Mouse (Mus musculus) thymus, postnatal 10 days (tissue): ENCODE measurements around the gene Ptprk.
A peak's percentile ranks its signal among the peaks of the same experiment; 100 is the strongest.

ENCODE experiments used
- DNase-seq, 2 experiments: peaks; one replicate each; pipeline ENCODE4 v3.0.0; 2021; ENCODE audit warnings: low spot score in 2 of 2

Gene Ptprk

DNA sequence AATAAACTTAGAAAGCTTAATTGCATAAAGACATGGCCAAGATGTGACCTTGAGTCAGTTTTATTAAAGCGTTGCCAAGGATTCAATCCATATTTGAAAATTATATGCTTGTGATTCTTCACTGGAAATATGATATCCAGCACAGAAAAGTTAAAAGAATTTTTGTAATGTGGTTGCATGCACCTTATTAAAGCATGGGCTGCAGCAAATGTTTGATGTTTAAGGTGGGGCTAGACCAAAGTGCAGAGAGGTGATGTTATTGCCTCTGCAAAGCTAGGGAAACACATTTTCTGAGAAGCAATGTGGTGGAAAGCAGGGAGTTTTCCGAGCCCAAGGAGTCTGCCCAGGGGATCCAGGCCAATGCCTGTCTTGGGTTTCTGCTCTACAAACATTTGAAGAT is 334.4 kb downstream of the Ptprk start:
- DNase-seq = no peak

DNA sequence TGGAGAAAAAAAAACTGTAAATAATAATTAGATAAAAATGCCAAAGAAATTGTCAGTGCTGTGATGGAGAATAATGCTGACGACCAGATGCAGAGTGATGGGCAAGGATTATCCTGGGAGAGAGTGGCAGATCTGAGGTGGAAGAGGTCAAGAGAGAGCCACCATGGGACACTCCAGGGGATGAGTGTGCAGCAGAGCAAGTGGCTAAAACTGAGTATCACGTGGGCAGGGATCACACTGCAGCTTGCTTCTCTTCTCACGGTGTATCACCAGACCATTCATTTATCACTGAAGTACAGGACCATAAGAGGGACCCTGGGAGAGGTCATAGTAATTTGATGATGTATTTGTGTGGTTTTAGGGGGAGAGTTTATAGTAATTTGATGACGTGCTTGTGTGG is 340.2 kb downstream of the Ptprk start:
- DNase-seq = no peak

DNA sequence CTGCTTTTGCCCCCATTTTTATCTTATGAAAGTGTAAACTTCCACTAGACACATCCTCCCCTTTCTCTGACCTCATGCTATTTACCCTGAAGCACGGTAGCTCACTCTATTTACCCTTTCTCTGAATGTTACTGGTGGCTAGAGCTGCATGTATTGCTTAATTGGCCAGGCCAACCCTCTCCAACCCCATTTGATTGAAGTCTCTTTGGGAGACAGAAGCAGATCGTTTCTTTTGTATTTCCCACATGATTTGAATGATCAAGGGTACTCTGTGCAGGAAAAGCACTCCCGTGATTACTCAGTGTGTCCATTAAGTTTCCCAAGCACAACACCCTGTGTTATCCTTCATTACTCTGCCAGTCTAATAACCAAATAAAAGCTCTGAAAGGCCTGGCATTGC is 348.0 kb downstream of the Ptprk start:
- no peak for DNase-seq

- DNase-seq = no peak
Measured at GRCm38 (mm10) chr10:28425371-28425770, 350.8 kb downstream of the Ptprk start.

DNA sequence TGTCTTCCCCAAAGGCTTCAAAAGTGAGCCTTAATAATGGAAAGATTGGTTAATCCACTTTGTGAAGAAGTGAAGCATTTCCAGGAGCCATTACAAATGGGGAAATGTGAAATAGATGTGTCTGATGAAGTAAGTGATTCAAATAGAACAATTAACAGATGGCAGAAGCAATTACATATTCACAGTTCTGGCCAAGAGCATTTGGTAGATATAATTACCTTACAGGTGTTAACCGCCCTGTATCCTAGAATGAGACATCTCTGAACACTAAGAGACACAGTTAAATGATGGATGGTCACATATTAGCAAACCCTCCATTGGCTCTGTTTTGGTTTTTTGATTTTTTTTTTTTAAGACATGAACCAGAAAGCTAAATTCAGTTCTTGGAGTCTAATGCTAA is 361.5 kb downstream of the Ptprk start:
- no peak for DNase-seq

GRCm38 (mm10) chr10:28449853-28450252 is 375.2 kb downstream of the Ptprk start:
- DNase-seq = no peak

DNA sequence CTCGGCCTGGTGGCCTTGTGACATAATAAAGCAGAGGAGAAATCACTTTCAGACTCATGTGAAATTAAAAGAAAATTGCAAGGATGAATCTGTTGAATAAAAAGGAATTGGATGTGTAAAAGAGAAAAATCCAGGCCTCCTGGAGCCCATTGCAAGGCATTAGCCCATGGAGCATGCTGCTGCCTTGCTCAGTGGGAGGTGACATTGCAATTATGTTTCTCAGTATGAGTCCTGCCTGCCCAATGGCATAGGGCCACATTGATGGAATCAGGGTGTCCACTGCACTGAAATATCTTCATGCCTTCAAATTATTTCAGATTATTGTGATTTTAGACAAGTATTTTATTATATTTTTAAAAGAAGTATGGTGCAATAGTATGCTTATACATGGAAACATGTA is 376.0 kb downstream of the Ptprk start:
- no peak for DNase-seq

GRCm38 (mm10) chr10:28458027-28458426 is 383.4 kb downstream of the Ptprk start:
- no peak for DNase-seq

GRCm38 (mm10) chr10:28459963-28460362 is 385.3 kb downstream of the Ptprk start:
- DNase-seq = no peak

GRCm38 (mm10) chr10:28463706-28464105 is 389.1 kb downstream of the Ptprk start:
- no peak for DNase-seq

- no peak for DNase-seq
Measured at GRCm38 (mm10) chr10:28464766-28465548, 390.3 kb downstream of the Ptprk start.

DNA sequence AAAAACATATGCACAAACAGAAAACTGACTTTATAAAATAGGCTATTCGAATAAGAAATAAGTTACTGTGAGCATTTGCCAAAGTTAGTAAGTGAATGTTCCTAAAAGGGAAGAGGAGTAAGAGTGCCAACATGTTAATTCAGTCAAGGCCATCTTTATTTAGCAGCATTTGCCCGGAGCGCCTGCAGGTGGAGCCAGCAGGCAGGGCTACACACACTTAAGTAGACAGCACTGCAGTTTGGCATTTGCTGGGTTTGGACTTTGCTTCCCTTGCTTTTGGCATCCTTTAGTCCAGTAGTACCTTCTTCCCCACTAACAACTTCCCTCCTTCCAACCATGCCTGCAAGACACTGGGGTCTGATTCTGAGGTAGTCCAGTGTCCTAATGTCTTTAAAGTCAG is 411.0 kb downstream of the Ptprk start:
- DNase-seq = peak; percentile 67 to 75

DNA sequence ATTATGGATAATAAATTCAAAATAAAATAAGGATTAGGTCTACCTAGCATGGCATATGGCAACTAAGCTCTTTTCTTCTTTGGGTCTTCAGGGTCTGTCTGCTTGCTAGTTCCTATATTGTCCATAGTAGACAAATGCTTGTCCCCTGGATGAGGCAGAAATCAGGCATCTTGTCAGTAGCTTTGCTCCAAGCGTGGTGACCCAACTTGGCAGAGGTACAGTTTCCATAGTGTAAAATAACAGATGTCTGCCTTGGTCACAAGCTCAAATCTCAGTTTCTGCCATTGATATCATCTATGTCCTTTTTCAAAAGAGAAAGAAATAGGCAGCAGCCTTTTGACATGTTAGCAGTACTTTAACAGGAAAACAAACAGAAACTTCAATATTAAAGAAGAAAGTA is 416.4 kb downstream of the Ptprk start:
- no peak for DNase-seq

DNA sequence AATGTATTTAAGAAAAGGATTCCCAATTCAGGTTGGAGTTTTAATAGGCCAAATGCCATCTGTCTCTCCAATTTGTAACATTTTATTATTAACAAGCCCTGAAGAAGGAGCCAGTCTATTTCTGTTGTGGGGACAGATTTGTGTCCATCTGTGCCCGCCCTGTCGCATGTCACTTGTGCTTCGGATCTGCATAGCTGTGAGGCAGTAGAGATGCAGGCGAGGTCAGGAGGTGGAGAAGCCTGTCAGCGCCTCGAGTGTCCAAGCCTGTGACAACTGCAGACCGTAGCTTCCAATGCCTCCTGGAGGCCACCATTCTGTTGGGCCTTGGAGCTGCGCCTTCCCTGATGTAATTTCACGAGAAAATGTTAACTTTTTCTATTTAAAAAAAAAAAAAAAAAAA is 417.6 kb downstream of the Ptprk start:
- no peak for DNase-seq

GRCm38 (mm10) chr10:28492870-28493269 is 418.2 kb downstream of the Ptprk start:
- DNase-seq = no peak

DNA sequence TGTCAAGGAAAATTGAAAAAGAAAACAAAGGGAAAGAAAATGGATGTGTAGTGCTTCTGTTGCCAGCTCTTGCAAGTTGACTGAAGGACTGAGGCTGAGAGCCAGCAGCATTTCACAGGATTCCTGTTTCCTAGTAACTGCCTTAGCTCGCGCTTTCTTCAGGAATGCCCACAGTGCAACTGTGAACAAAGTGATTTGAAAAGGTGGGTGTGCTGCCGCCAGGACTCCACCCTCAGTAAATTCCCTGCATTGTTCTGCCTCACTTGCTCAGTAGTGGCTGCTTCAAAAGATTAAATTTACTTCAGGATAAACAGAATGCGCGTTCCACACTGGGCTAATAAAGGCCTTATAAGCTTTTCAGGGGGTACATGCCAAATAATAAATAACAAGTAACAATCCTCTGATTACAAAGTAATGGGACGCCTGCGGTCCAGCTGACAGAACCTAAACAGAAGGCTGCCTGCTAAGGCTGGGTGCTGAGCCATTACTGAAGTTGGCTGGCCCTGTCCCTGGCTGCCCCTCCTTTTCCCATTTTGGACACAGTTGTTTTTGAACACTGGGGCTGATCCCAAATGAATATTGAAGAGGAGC is 418.7 kb downstream of the Ptprk start:
- no peak for DNase-seq

DNA sequence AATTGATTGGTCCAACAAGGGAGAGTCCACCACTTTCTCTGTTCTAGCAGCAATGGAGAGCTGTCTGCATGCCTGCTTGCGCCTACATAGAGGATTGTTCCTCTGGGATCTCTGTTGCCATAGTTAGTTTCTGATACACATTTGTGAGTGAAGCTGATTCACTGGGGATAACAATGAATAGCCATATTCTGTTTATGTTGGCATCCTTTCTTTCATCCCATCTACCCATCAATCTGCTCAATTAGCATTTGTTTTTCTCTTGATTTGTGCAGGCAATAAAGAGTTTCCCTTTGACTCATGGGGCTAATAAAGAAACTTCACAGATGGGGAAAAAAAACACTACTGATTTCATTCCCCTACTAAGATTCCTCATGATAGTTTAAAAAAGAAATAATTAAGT is 423.2 kb downstream of the Ptprk start:
- no peak for DNase-seq

GRCm38 (mm10) chr10:28498504-28498903 is 423.9 kb downstream of the Ptprk start:
- DNase-seq = no peak

GRCm38 (mm10) chr10:28513601-28514000 is 439.0 kb downstream of the Ptprk start:
- peak; percentile 77 to 84 for DNase-seq

DNA sequence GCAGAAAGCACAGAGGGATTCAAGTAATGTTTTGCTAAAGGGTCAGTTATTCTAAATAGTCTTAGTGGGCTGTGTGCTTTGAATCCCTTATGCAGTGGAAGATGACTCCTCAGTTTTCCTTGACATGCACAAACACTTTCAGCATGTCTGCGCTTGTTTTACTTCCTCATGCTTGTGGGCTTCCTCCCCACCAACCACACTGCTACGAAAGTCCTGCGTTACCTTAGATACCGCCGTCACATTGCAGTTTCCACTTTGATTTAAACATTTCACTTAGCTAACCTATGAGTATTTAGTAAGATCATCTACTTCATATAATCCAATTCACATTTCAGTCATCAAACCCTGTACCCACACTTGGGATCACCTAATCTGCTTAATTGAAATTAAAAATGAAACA is 441.5 kb downstream of the Ptprk start:
- peak in 1 of 2 experiments; percentile 46 for DNase-seq

DNA sequence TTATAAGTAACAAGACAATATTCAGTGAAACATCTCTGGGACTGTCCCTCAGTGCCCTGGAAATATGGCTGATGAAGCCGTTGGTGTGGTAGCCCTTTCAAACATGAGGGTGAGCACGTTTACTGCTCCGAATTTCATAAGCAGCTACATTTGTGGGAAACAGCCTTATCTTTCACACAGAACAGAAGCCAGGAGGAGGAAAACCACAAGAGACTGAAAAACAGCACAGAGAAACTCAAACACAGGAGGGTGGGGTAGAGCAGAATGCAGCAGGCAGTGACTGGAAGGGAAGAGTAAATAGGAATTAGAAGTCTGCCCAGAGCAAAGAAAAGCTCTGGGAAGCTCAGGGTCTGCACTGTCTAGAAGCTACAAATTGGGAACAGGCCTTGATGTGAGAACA is 443.7 kb downstream of the Ptprk start:
- peak; percentile 42 to 46 for DNase-seq

DNA sequence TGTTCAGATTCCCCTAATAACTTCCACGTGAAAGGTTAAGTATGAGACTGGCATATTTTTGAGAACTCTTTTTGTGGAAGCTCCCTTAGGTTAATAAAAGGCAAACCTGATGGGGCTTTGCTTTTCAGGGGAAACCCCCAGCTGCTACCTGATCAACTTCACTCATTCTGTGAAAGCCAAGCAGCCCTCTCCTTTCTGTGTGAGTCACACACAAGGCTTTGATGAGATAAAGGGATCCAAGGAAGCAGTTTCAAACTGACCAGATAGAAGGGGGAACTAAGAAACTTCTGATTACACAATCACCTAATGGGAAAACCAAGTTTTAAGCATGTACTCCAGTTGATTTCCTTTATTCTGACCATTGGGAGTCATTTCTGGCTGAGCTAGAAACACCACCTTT is 445.2 kb downstream of the Ptprk start:
- no peak for DNase-seq

DNA sequence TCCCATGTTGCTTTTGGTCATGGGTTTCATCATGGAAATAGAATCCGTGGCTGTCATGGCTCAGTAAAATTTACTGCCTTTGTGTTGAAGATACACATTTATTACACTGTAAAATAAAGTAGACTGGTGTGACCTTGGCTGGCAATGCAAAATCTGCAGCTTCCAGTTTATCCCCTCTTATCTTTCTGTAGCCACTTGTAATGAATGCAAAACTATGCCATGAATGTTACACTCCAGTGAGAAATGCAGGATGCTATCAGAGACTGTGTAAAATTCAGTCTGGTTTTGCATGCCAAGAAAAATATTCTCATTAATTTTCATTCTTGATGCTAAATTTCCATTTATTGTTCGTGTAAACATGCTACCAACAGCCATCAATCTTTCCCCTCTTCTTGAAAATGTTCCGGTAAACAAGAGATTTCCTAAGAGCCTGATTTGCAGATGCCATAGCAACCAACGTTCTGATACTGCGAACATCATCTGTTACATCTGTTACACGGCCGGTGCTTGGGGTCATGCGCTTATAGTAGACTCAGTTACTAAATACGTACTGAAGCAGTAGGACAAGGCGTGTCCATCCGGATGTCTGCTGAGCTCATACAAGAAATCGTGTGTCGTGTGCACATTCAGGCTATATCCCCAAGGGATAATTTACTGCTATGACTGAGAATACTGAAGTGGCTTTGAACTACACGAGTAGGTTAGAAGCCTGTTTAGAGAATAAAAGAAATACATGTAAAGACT is 449.5 kb downstream of the Ptprk start:
- DNase-seq = no peak
